Mouse (Mus musculus) heart, postnatal 14 days (tissue): ENCODE measurements around the gene Gm21083. TPM values are rescaled to one million over a fixed set of nuclear protein-coding genes. Genes with fewer than 3 reads are reported as not detected.
A peak's percentile ranks its signal among the peaks of the same experiment; 100 is the strongest.
"Not testable (repeated sequence)": the region's sequence is repeated elsewhere in the genome, so short reads cannot be mapped to it uniquely, and the experiment has no call there.

ENCODE experiments used
- DNase-seq, 2 experiments: peaks; one replicate each; pipeline ENCODE4 v3.0.0; 2021 to 2022
- intact Hi-C: fragments of 180-260 bp; cut with DNase I; formaldehyde crosslinking; loops from one replicate; pipeline ENCODE4 v1.15.1; 2025
- long read RNA-seq, 2 experiments: library from polyadenylated mRNA; stranded (forward); transcript quantifications; one replicate each; pipeline ENCODE4 v2.0.0; 2021
- total RNA-seq, 2 experiments: library from RNA; stranded (reverse); gene quantifications; 2 replicates each; pipeline ENCODE4 v1.2.3; 2021

The Gm21083 gene
- total RNA-seq, result not detected
- long read RNA-seq, experiment 1, result 0 reads
- long read RNA-seq, experiment 2, result 0 reads

DNA sequence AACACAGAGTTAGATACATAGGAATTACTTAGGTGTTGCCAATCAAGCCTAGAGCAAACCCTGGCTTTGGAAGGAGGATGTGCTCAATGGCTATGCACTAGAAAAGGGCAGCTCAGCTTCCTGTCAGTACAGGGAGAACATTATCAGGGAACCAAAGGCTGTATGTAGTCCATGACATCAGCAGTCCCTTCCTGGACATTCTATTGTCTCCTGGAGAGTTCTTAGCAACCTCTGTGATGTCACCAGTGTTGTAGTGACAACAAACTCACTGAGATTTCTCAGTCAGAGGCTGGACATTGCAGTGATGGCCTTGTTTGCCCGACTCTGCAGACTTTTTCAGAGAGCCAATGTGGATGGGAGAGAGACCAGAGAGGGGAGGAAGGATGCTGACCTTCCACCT lies at the start of gene Gm21083:
TSS of gene Gm21083 (plus strand) at position 301 of the 400 bp plus-strand sequence.
- DNase-seq, intact Hi-C loops: not testable (repeated sequence)

DNA sequence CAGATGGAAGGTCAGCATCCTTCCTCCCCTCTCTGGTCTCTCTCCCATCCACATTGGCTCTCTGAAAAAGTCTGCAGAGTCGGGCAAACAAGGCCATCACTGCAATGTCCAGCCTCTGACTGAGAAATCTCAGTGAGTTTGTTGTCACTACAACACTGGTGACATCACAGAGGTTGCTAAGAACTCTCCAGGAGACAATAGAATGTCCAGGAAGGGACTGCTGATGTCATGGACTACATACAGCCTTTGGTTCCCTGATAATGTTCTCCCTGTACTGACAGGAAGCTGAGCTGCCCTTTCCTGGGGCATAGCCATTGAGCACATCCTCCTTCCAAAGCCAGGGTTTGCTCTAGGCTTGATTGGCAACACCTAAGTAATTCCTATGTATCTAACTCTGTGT lies 48.0 kb upstream of the Gm21083 start, which contains the start of gene Gm21190:
TSS of gene Gm21190 (minus strand) at position 101 of the 400 bp plus-strand sequence.
- DNase-seq, intact Hi-C loops: not testable (repeated sequence)

DNA sequence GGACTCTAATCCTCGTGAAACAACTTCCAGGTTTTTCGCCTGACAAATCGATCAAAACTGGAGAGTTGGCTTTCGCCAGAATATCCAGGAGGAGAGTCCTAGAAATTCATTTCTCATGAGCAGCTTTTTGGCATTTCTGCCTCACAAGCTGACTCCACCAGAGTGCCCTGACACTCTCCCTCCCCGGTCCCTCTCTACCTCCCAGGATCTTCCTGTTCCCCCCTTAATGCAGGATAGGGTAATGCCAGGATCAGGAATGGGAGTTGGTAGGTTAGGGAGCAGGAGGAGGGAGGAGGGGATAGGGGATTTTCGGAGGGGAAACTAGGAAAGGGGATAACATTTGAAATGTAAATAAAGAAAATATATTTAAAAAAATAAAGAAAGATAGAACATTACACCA lies 28.5 kb upstream of the Gm21083 start:
- intact Hi-C loops, DNase-seq: not testable (repeated sequence)

DNA sequence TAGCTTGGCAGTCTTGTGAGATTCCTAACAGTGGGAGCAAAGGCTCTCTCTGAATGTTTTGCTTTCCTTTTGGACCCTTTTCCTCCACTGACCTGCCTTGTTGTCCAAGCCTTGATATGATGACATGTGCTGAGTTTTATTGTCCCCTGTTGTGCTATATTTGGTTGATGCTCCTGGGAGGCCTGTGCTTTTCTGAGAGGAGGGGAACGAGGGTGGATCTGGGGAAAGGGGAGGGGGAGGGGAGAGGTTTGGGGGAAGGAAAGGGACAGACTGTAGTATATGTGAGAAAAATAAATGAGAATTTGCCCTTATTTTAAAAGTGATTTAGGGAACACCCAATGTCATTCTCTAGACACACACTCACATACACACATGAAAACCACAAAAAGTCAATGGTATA lies 28.0 kb upstream of the Gm21083 start:
- intact Hi-C loops, DNase-seq: not testable (repeated sequence)

DNA sequence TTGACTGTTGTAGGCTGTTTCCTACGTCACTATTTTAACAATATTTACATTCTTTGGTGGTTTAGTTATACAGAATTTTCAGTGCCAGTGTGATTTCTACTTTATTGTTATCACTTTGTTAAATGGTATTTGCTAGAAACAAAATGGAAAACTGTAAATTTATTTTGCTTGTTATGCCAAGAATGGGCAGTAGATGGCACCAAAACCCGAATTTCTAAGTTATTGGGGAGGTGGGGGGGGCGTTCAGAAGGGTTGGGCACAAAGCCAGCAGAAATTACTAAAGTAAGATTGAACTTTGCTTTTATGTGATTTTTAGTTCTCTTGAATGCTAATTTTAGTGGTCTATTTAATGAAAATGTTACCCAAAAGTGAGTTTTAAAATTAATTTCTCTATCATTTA lies 27.5 kb upstream of the Gm21083 start:
- intact Hi-C loops, result not testable (repeated sequence)
- peak in 1 of 2 experiments; percentile 6 for DNase-seq

DNA sequence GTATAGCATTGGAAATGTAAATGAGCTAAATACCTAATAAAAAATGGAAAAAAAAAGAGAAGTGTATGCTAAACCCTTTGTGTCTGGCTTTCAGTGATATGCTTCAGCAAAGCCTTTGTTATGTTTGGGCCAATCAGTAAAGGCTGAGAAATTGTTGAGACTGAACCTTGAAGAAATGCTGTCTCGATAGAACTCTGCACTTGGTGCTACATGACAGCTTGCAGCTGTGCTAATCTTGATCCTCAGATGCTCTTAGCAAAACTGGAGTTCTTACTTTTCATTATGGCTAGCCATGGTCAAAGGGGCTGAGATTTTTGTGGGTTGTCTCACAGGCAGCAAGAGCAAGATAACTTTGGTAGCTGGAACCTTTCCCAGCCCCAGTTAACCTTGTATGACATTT lies 18.5 kb upstream of the Gm21083 start:
- DNase-seq, intact Hi-C loops: not testable (repeated sequence)

DNA sequence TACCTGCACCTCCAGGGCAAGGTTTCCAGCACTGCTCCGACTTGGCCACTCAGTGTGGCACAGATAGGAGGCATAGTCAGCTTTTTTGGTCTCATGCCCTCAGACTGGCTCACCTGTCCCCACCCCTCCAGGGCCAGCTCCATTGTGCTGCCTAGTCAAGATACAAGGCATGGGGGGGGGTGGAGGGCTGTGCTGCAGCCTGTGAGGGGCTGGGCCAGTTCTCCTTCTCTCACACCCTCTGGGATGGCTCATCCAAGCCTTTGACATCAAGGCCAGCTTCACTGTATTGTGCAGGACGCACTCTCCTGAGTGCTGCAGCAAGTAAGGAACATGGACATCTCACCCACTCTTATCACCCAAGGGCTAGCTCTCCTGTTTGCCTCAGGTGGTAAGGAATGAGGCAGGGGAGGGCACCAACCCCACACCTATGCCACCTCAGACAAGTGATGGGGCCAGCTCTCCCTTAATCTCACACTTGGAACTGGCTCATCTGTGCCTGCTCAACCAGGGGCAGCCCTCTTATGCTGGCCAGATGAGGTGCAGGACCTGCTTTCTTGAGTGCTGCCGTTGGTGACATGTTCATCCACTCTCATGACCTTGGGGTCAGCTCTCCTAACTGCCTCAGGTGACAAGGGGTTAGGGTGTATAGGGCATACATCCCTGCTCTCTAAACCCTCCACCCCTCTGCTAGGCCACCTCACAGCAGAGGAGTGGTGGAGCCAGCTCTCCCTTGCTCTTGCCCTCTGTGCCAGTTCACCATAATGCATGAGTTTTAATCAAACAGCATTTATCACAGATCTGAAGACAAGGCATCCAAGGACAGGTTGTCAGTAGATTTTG lies 15.5 kb upstream of the Gm21083 start:
- intact Hi-C loops, result not testable (repeated sequence)

DNA sequence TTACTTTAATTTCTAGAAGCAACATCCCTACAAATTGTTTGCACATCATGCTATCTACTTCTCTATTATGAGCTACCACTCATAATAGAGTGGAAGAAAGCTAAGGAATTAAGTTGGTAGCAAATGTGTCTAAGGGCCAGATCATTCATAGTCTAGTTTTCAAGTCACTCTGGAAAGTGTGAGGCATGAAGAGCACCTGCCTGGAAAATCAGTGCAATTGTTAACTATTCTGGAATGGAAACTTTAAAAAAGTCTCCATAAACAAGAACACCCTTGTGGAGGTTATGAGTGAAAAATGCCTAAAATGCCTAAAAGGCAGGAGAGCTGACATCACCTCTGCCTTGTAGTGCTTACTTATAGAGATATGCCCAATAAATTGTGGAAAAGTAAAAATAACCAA lies 3.4 kb upstream of the Gm21083 start:
- DNase-seq, intact Hi-C loops: not testable (repeated sequence)

More for the DNA sequence above, 15.5 kb upstream of the Gm21083 start:
- not testable (repeated sequence) for DNase-seq

DNA sequence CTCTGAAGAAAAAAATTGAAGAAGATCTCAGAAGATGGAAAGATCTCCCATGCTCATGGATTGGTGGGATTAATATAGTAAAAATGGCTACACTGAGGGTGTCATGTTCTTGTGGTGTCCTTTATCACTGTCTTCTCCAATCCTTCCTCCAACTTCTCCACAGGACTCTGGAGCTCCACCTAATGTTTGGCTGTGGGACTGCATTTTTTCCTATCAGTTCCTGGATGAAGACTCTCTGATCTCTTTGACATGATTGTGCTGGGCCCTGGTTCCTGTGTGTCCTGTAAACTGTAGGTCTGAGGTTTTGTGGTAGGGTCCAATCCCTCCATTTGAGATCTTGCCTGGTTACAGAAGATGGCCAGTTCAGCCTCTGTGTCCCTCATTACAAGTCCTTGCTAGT lies 9.2 kb downstream of the Gm21083 start:
- peak in 1 of 2 experiments; percentile 26 for DNase-seq
- intact Hi-C loops, result not testable (repeated sequence)

DNA sequence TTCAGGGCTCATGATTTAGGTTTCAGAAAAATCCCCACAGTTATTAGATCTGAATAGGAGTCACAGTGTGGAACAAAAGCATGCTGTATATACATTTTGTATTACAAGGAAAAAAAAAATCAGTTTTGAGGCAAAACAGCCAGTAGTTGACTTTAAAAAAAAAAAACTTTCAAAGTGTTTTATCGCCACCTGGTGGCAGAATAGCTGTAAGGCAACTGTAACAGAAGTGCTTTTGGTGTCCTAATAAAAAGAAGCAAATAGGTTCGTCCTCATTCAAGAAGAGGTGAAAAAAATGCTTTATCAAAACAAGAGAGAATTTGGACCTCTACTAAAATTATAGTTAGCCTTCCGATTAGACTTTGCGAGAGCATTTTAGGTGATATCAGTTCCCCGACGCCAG lies 11.2 kb downstream of the Gm21083 start:
- DNase-seq, result peak in 1 of 2 experiments; percentile 14
- intact Hi-C loops, result not testable (repeated sequence)

DNA sequence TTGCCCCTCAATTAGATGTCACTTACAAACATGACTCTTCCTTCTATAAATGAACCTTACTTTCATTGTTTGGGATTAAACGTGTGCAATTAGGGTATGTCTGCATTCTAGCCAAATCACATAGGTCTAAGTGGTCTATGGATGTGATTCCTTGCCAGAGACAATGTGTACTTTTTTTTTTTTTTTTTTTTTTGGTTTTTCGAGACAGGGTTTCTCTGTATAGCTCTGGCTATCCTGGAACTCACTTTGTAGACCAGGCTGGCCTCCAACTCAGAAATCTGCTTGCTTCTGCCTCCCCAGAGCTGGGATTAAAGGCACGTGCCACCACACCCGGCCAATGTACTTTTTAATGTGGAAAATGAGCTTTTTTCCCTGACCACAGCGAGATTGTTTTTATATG lies 13.5 kb downstream of the Gm21083 start:
- DNase-seq, intact Hi-C loops: not testable (repeated sequence)

DNA sequence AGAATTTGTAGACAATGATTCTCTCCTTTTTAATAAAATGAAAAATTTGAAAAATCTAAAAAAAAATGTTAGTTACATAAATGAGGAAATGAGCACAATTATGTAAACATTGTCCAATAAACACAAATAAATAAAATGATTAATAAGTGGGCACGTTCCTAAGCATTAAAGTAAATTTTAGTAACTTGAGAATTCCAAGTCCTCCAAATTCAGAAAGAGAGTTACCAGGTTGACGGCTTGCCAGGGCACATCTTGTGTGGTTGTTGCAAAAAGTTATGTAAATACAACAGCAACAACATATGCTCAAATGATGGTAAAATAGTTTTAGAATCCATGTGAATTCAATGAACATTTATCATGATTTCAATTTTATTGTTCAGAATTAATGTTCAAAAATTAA lies 14.4 kb downstream of the Gm21083 start:
- DNase-seq, intact Hi-C loops: not testable (repeated sequence)

DNA sequence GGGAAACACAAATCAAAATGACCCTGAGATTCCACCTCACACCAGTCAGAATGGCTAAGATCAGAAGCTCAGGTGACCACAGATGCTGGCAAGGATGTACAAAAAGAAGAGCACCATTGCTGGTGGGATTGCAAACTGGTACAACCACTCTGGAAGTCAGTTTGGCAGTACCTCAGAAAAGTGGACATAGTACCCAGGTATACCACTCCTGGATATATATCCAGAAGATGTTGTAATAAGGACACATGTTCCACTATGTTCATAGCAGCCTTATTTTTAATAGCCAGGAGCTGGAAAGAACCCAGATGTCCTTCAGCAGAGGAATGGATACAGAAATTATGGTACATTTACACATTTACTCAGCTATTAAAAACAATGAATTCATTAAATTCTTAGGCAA lies 21.7 kb downstream of the Gm21083 start:
- DNase-seq, intact Hi-C loops: not testable (repeated sequence)

DNA sequence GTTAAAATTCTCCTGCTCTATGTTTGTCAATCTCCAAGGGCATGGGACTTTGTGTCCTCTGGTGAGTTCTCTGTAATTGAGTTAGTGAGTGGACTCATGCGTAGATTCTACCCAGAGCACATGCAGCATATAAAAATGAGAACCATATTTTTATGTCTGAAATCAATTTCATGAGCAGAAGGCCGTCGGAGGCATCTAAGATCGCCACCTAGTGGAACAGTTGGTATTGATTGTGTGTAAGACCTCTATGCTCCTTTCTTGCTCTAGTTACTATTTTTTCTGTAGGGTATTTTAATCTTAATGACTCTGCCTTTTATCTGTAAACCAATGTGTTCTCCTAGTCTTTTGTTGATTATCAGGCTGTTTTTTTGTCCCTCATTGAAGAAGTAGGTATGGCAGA lies 23.2 kb downstream of the Gm21083 start:
- intact Hi-C loops, result not testable (repeated sequence)
- peak in 1 of 2 experiments; percentile 2 for DNase-seq

DNA sequence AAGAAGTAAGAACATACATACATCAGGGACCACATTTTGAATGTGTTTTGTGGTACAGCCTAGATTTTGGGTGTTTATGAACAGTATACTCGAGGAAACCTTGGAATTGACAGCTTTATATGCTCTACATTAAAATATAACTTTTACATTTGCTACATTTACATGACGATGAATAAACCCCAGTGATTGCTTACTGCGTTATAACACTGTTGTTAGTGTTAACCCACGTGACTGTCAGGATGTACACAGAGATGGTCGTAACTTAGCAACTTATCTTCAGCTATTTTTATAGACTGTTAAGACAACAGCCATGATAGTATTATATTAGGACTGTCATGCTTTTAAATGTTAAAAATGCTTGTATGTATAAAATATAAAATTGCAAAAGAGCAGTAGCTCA lies 24.3 kb downstream of the Gm21083 start:
- intact Hi-C loops, result not testable (repeated sequence)

DNA sequence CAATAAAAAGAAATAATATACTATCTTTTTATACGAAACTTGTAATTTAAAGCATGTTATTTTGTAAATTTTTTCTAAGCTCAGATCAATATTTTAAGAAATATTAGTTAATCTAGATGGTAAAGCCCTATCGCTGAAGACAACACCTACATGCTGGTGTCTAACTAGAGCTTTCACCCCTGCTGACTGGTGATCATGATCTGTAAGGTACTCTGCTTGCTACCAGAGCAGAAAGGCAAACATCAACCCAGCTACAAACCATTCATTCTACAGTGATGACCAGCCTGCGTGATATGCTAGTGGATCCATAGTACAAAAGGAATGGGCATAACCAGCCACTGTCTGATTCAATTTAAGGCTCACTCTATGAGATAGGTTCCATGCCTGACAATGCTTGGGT lies 24.8 kb downstream of the Gm21083 start:
- intact Hi-C loops, DNase-seq: not testable (repeated sequence)

More for the DNA sequence above, 24.3 kb downstream of the Gm21083 start:
- DNase-seq, result not testable (repeated sequence)

DNA sequence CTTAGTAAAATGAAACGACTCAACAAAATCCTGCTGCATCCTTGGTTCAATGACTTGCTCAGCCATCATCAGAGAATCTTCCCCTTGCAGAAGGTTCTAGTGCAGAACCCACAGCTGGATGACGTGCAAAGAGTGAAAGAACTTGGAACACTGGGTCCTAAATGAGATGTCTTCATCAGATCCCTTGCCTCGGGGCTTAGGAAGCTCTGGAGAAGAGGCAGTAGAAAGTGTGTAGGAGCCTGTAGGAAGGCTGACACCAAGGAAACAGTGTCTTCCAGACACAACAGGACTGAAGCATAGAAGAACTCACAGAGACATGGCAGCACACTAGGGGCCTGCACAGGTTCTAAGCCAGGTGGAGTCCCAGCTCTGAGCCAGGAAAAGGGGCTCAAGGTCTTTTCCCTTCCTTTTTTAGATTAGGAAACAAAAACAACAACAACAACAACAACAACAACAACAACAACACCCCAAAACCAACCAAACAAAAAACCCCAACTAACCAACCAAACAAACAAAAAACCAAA lies 25.4 kb downstream of the Gm21083 start:
- intact Hi-C loops, DNase-seq: not testable (repeated sequence)

DNA sequence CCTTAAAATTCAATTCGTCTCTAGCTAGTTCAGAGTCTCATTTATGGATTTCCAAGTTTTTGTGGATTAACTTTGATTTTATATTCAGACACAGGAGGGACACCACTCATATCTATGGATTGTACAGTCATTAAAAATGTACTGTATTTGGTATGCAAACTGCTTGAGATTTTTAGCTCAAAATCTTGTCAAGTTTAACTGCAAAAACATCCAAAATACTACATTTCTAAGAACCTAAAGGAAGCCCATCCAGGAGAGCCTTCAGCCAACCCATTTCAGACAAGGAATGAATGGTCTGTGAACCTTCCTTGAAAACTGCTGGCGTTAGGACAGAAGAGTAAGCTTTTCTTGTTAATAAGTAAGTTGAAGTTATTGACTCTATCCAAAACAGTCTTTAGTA lies 25.9 kb downstream of the Gm21083 start:
- intact Hi-C loops, DNase-seq: not testable (repeated sequence)

DNA sequence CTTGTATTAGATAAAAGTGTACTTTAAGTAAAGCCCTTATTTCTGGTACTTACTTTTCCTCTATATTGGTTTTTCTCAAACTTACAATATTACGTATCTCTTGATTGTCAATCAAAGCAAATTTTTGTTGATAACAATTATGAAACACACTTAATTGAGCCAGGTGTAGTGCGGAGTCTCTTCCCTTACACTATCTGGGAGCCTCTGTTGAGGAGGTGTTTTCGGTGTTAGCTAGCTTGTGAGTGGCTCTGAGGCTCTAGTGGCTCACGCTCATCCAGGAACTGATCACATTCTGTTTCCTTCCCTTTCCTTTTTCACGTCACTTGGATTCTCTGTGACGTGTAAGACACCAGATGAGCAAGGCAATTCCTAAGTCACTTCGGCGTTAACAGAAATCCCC lies 26.5 kb downstream of the Gm21083 start:
- DNase-seq, intact Hi-C loops: not testable (repeated sequence)

DNA sequence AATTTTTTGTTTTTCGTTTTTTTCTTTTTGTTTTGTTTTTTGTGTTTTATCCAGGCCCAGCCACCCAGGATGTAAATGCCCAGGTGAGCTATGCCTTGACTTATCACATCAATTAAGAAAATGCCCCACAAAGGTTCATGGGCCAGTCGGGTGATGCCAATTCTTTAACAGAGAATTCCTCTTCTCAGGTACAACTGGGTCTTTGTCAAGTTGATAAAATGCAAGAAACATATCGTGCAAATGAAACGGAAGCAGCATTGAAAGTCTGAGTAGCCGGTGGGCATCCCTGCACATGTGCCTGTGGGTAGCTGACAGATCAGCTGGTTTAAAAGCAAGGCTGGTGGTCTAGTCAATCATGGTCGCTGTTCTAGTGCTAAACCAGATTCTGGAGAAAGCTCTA lies 29.5 kb downstream of the Gm21083 start:
- peak in 1 of 2 experiments; percentile 4 for DNase-seq

DNA sequence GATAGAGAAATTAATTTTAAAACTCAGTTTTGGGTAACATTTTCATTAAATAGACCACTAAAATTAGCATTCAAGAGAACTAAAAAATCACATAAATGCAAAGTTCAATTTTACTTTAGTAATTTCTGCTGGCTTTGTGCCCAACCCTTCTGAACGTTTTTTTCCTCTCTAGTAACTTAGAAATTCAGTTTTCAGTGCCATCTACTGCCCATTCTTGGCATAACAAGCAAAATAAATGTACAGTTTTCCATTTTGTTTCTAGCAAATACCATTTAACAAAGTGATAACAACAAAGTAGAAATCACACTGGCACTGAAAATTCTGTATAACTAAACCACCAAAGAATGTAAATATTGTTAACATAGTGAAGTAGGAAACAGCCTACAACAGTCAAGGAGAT lies 33.6 kb downstream of the Gm21083 start:
- DNase-seq, intact Hi-C loops: not testable (repeated sequence)

More for the DNA sequence above, 29.5 kb downstream of the Gm21083 start:
- intact Hi-C loops, result not testable (repeated sequence)
